9 mouse cellular contexts compared by ENCODE assay signal in the genomic region with DNA sequence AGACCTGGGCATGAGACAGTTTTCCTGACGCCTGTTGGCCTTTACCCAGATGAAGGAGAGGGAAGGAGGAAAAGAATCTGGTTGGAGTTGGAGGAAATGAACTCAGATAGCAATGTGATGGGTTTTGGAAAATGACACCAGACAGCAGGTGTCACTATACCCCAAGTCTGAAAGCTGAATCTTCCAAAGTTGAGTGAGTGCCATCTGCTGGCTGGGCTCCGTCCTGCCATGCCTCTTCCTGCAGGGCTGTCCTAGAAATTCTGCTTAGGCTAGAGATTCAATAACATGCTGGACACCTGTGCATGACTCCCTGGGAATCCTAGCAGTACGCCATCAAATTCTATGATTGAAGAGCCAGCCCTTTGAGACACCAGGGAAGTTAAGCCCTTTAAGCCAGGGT. TPM values are rescaled to one million over a fixed set of nuclear protein-coding genes. Genes with fewer than 3 reads are reported as not detected.
DNase-seq lines count a peak whose midpoint lies in the region; ATAC-seq and TF ChIP-seq lines count a peak whose summit lies in the region.
"Had no signal": no experiment of that assay in that cellular context is flagged by ENCODE, and none has a peak within 500 bp of the region (broad histone marks: within the 10 kb centered on the region; RNA-seq: fewer than 3 reads in every experiment).

No protein-coding gene starts in this region.

- H3K27me3 ChIP-seq in forebrain, embryonic 14.5 days (replicated peaks; ENCODE audit: control insufficient read depth, insufficient read depth, low read length) = no peaks in the 10 kb centered on the region
- H3K27me3 ChIP-seq in lung, postnatal 0 days (replicated peaks; ENCODE audit: insufficient read depth, low read length) = no peaks in the 10 kb centered on the region
- H3K27me3 ChIP-seq: limb, embryonic 12.5 days had no signal

- peak; percentile 99 for TF ChIP-seq CTCF in lung, postnatal 0 days (IDR thresholded peaks at IDR 0.05)

- H3K27ac ChIP-seq in ES-E14 (ENCODE audit: insufficient read depth, low read depth, low read length, poor library complexity, severe bottlenecking) = no peak overlapping the region
- H3K27ac ChIP-seq in forebrain, embryonic 14.5 days (ENCODE audit: low read depth, low read length) = no peak overlapping the region
- H3K27ac ChIP-seq in lung, postnatal 0 days (ENCODE audit: low read length) = no peak overlapping the region
- H3K27ac ChIP-seq: limb, embryonic 12.5 days had no signal

- no peak overlapping the region for H3K4me3 ChIP-seq in ES-E14 (ENCODE audit: insufficient read depth in 1 of 2, low read depth in 1 of 2, low read length in 2 of 2, poor library complexity in 1 of 2, severe bottlenecking in 1 of 2)
- H3K4me3 ChIP-seq in forebrain, embryonic 14.5 days (ENCODE audit: low read depth, low read length) = no peak overlapping the region
- H3K4me3 ChIP-seq in lung, postnatal 0 days (ENCODE audit: low read depth, low read length) = no peak overlapping the region
- H3K4me3 ChIP-seq: limb, embryonic 12.5 days had no signal

- H3K4me1 ChIP-seq in ES-E14 (ENCODE audit: control insufficient read depth in 2 of 2, insufficient read depth in 2 of 2, low read length in 2 of 2, poor library complexity in 1 of 2) = 0 out of 4 replicates have a peak, but pooled peaks cover 0 to 2% of the 10 kb centered on the region in 2 experiments
- H3K4me1 ChIP-seq in forebrain, embryonic 14.5 days (ENCODE audit: control insufficient read depth, insufficient read depth, low read length) = no peaks in the 10 kb centered on the region
- no peaks in the 10 kb centered on the region for H3K4me1 ChIP-seq in lung, postnatal 0 days (ENCODE audit: insufficient read depth, low read depth, low read length)
- H3K4me1 ChIP-seq: limb, embryonic 12.5 days had no signal

- TF ChIP-seq EP300 in lung, postnatal 0 days (IDR thresholded peaks at IDR 0.05) = no peak

- peak; percentile 74; the same call in 1 of the 2 replicates for ATAC-seq in forebrain, embryonic 14.5 days
- peak; percentile 65 for ATAC-seq in lung, postnatal 0 days

- H3K4me2 ChIP-seq in forebrain, embryonic 14.5 days (ENCODE audit: low read length) = no peak overlapping the region
- no peak overlapping the region for H3K4me2 ChIP-seq in lung, postnatal 0 days (replicated peaks; ENCODE audit: low read depth, low read length)
- H3K4me2 ChIP-seq: limb, embryonic 12.5 days had no signal

- no peak overlapping the region for H3K9ac ChIP-seq in ES-E14 (ENCODE audit: insufficient read depth, low read depth, low read length, poor library complexity, severe bottlenecking)
- no peak overlapping the region for H3K9ac ChIP-seq in forebrain, embryonic 14.5 days (ENCODE audit: low read length)
- H3K9ac ChIP-seq in lung, postnatal 0 days (replicated peaks; ENCODE audit: low read depth) = no peak overlapping the region
- H3K9ac ChIP-seq: limb, embryonic 12.5 days had no signal

- H3K36me3 ChIP-seq in ES-E14 (ENCODE audit: control insufficient read depth, insufficient read depth, low read length, poor library complexity, severe bottlenecking) = no peaks in the 10 kb centered on the region
- H3K36me3 ChIP-seq in forebrain, embryonic 14.5 days (ENCODE audit: control insufficient read depth, insufficient read depth, low read length) = no peaks in the 10 kb centered on the region
- no peaks in the 10 kb centered on the region for H3K36me3 ChIP-seq in lung, postnatal 0 days (ENCODE audit: insufficient read depth, low read length)
- H3K36me3 ChIP-seq: limb, embryonic 12.5 days had no signal

- WGBS in forebrain, embryonic 14.5 days = 21% methylated on average over 3 of the region's 3 CpGs
- WGBS in lung, postnatal 0 days = 10% methylated on average over 3 of the region's 3 CpGs

- in situ Hi-C loops in ES-E14 (cut with MboI; ENCODE audit: low sequenced_read_pairs in 2 of 2, unreplicated experiment in 2 of 2) = no loop called here

- peak; percentile 60 for DNase-seq in ES-E14 (ENCODE audit: low read depth, low spot score)
- peak; percentile 74 for DNase-seq in c-Kit-positive CD71-positive TER-119-positive erythroid progenitor cells, embryonic 14.5 days (ENCODE audit: low spot score)
- peak; percentile 89 for DNase-seq in forebrain, embryonic 14.5 days (ENCODE audit: low spot score)
- DNase-seq in heart, postnatal 4 days = peak; percentile 88
- peak; percentile 78 for DNase-seq in layer of hippocampus, adult 9-10 months (ENCODE audit: low spot score)
- DNase-seq in lung, postnatal 0 days (ENCODE audit: low spot score) = peak; percentile 88
- DNase-seq in ovary, postnatal 36 days (ENCODE audit: low spot score) = peak; percentile 72
- peak; percentile 64 to 69 for DNase-seq in thymus, postnatal 36 days

- H3K9me3 ChIP-seq in ES-E14 (ENCODE audit: control insufficient read depth, insufficient read depth, low read depth, low read length) = no peaks in the 10 kb centered on the region
- H3K9me3 ChIP-seq in forebrain, embryonic 14.5 days (replicated peaks; ENCODE audit: control insufficient read depth, low read length) = no peaks in the 10 kb centered on the region
- no peaks in the 10 kb centered on the region for H3K9me3 ChIP-seq in lung, postnatal 0 days (ENCODE audit: low read length)
- H3K9me3 ChIP-seq: limb, embryonic 12.5 days had no signal

TF ChIP-seq in ES-E14, 5 proteins besides CTCF, POLR2A, EP300 and RAD21:
- TF ChIP-seq HCFC1 (IDR thresholded peaks at IDR 0.05; ENCODE audit: borderline replicate concordance, insufficient read depth, low read length) (no peak), ZNF384 (IDR thresholded peaks at IDR 0.05; ENCODE audit: low read depth, low read length) (0 out of 2 replicates have a peak, but pooled peaks have one; percentile 16), ZC3H11A (IDR thresholded peaks at IDR 0.05; ENCODE audit: borderline replicate concordance, low read depth, low read length) (peak; percentile 93), MAFK (IDR thresholded peaks at IDR 0.05; ENCODE audit: insufficient read depth, low read depth, low read length) (0 out of 2 replicates have a peak, but pooled peaks have one; percentile 3), CHD2 (IDR thresholded peaks at IDR 0.05; ENCODE audit: low read depth, low read length) (no peak)

RNA-seq across cellular contexts. Expression of a gene that starts 11.9 kb away (rescaled TPM):
- total RNA-seq in ES-E14 (2012; rRNA removed) = 1.1 and 2.2 TPM in 2 replicates
- polyA plus RNA-seq in forebrain, embryonic 14.5 days (2014; fragmentation: Nextera tagmentation; extraction: Ambion mirVana) = 9.7 and 10.7 TPM in 2 replicates
- total RNA-seq in heart, postnatal 4 days (2021) = 10 to 100 TPM; 53.6 to 56.8 TPM
- polyA plus RNA-seq in lung, postnatal 0 days (2015; fragmentation: Nextera tagmentation; extraction: Ambion mirVana) = 23.3 and 26.0 TPM in 2 replicates

RNA-seq across cellular contexts. Expression of a gene that starts 42.7 kb away (rescaled TPM):
- total RNA-seq in ES-E14 (2012; rRNA removed) = 0.49 and 0.53 TPM in 2 replicates
- polyA plus RNA-seq in forebrain, embryonic 14.5 days (2014; fragmentation: Nextera tagmentation; extraction: Ambion mirVana) = 8.4 and 11.3 TPM in 2 replicates
- total RNA-seq in heart, postnatal 4 days (2021) = 10 to 100 TPM; 19.9 to 20.0 TPM
- 8.0 and 9.9 TPM in 2 replicates for polyA plus RNA-seq in lung, postnatal 0 days (2015; fragmentation: Nextera tagmentation; extraction: Ambion mirVana)

Comparison
In these comparisons a context has a peak if more than half of its experiments do, and no peak if none do; other contexts are left out.
1. RNA of a gene that starts 11.9 kb away (total RNA-seq): 53.6 to 56.8 TPM in heart, postnatal 4 days; 1.1 to 2.2 TPM in ES-E14; every median in the first group is over 10 times any median in the second.
2. RNA of a gene that starts 42.7 kb away (total RNA-seq): 19.9 to 20.0 TPM in heart, postnatal 4 days; 0.49 to 0.53 TPM in ES-E14; every median in the first group is over 10 times any median in the second.
3. Peak in every context shown above with its lines, with median percentiles within 50 percentile points of each other: DNase-seq.